Mouse (Mus musculus) urinary bladder, postnatal 0 days (tissue): Measurements from ENCODE around the gene Kcnv2. TPM values are rescaled to one million over a fixed set of nuclear protein-coding genes. Genes with fewer than 3 reads are reported as not detected.

ENCODE experiments used
- polyA plus RNA-seq: library from polyadenylated mRNA; unstranded; fragments of >200 nt; fragmentation: Nextera tagmentation; extraction: Ambion mirVana; gene quantifications from 2 replicates; pipeline ENCODE4 v1.2.1, GENCODE M21; 2015

Gene Kcnv2
- polyA plus RNA-seq, result 0.02 TPM in 1 of 2 replicates, not detected in the other

DNA sequence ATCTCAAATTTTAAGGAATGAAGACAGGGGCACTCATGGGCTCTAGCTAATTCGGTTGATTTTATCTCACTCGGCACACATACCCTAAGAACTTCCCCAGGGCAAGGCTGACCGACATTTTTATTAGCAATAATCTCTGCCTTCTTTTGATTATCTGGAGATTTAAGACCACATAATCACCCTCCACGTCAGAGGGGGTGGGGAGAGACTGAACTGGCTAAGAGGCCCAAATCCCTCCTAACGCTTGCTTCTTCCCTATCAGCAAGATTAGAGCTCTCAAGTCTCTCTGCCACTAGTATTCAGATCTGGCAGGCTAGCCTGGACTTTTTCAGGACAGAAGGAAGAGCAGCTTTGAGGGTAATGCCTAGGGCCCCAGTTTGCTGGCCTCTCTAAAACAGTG lies at the start of gene Kcnv2:
Gene Kcnv2 (plus strand): TSS at position 308 of the 400 bp plus-strand sequence.

Other genes starting within 250 kb of the Kcnv2 start
- gene Vldlr, start 106.1 kb upstream of the Kcnv2 start, polyA plus RNA-seq, result 10.6 and 12.1 TPM in 2 replicates
- 40.1 and 49.0 TPM in 2 replicates for gene Pum3, start 107.2 kb downstream of the Kcnv2 start, polyA plus RNA-seq